Mouse (Mus musculus): ENCODE measurements at regions not wholly inside any gene's neighbourhood (a gene's known extent, or its start where the extent isn't known, plus 50 kb on each side); places are given as distances from the start of the nearest gene placed in this dataset.

- peak; percentile 39 to 43 for DNase-seq
Observed at GRCm38 (mm10) chr13:26457487-26458253, 312.3 kb downstream of the Hdgfl1 start.

- no peak for DNase-seq
Observed at GRCm38 (mm10) chr13:26426639-26427038, 343.3 kb downstream of the Hdgfl1 start.

GRCm38 (mm10) chr13:26424513-26424912 lies 345.5 kb downstream of the Hdgfl1 start:
- no peak for DNase-seq

GRCm38 (mm10) chr13:26405757-26406156 lies 364.2 kb downstream of the Hdgfl1 start:
- no peak for DNase-seq

GRCm38 (mm10) chr13:26404707-26405106 lies 365.3 kb downstream of the Hdgfl1 start:
- no peak for DNase-seq

- DNase-seq, result no peak
Observed at GRCm38 (mm10) chr13:26387861-26388621, 381.9 kb downstream of the Hdgfl1 start.

- no peak for DNase-seq
Observed at GRCm38 (mm10) chr13:26382631-26383030, 387.3 kb downstream of the Hdgfl1 start.

GRCm38 (mm10) chr13:26382154-26382553 lies 387.8 kb downstream of the Hdgfl1 start:
- peak; percentile 7 to 27 for DNase-seq

- no peak for DNase-seq
Observed at GRCm38 (mm10) chr13:26375546-26375945, 394.4 kb downstream of the Hdgfl1 start.

- peak; percentile 77 to 85 for DNase-seq
Observed at GRCm38 (mm10) chr13:26365911-26366310, 404.1 kb downstream of the Hdgfl1 start.

- DNase-seq, result no peak
Observed at GRCm38 (mm10) chr13:26356341-26356740, 413.6 kb downstream of the Hdgfl1 start.

GRCm38 (mm10) chr13:26354421-26354820 lies 415.5 kb downstream of the Hdgfl1 start:
- no peak for DNase-seq

GRCm38 (mm10) chr13:26350510-26350909 lies 419.5 kb downstream of the Hdgfl1 start:
- DNase-seq, result no peak

GRCm38 (mm10) chr13:26338795-26339194 lies 431.2 kb downstream of the Hdgfl1 start:
- DNase-seq, result no peak

- no peak for DNase-seq
Observed at GRCm38 (mm10) chr13:26325066-26325465, 444.9 kb downstream of the Hdgfl1 start.

GRCm38 (mm10) chr13:26324633-26325032 lies 445.3 kb downstream of the Hdgfl1 start:
- DNase-seq, result no peak

GRCm38 (mm10) chr13:26318557-26318956 lies 451.4 kb downstream of the Hdgfl1 start:
- no peak for DNase-seq

GRCm38 (mm10) chr13:26312246-26313010 lies 457.5 kb downstream of the Hdgfl1 start:
- peak in 1 of 2 experiments; percentile 2 for DNase-seq

GRCm38 (mm10) chr13:26284073-26284444 lies 485.9 kb downstream of the Hdgfl1 start:
- no peak for DNase-seq

GRCm38 (mm10) chr13:26283397-26284072 lies 486.4 kb downstream of the Hdgfl1 start:
- peak; percentile 78 to 84 for DNase-seq

- DNase-seq, result no peak
Observed at GRCm38 (mm10) chr13:26282291-26282690, 487.7 kb downstream of the Hdgfl1 start.

GRCm38 (mm10) chr13:26272850-26273249 lies 497.1 kb downstream of the Hdgfl1 start:
- DNase-seq, result no peak

- DNase-seq, result no peak
Observed at GRCm38 (mm10) chr13:26267501-26267900, 502.5 kb downstream of the Hdgfl1 start.
